Mouse (Mus musculus) liver, adult 2 months (tissue): ENCODE data around the gene Scn8a.

Experiments used
- CTCF ChIP-seq: fragments of 200-500 bp; IDR thresholded peaks from 2 replicates; pipeline ENCODE4 v1.5.1; 2011; ENCODE audit warnings: low read depth, low read length, control low read depth
- POLR2A ChIP-seq: fragments of 200-500 bp; IDR thresholded peaks from 2 replicates; pipeline ENCODE4 v1.6.1; 2011; ENCODE audit warnings: low read length, control low read depth; ENCODE audit not compliant: insufficient read depth; ENCODE audit errors: extremely low read depth

DNA sequence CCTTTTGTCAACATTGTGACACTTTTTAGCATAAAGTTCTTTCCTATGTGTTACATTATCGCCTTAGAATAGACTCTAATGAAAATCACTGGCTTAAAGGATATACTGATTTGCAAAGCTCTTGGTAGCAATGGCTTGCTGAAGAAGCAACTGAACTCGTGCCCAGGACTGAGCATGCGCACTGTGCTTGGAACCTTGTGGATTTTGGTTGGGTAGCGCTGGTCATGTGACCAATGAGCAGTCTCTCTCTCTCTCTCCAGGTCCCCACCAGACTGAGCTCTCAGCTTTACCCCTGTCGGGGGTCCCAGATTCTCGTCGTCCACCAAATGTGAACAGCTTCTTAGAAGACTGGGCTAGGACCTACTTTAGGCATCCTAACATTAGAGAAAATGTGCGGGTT is 32.9 kb upstream of the Scn8a start:
- no peak for TF ChIP-seq POLR2A
- no peak for TF ChIP-seq CTCF
